Mouse (Mus musculus): ENCODE data around the gene Sema6d.

- TF ChIP-seq CTCF (IDR thresholded peaks at IDR 0.05; ENCODE audit: control insufficient read depth, insufficient read depth, low read length) (no peak), POLR2A (IDR thresholded peaks at IDR 0.05; ENCODE audit: borderline replicate concordance, control insufficient read depth, low read depth, low read length) (no peak)
Measured at GRCm38 (mm10) chr2:124609711-124610585, 520.2 kb downstream of the Sema6d start.
